ENCODE assay signal across 7 mouse cellular contexts in genomic region chr1:36596114-36596513, GRCm38 (mm10). TPM values are rescaled to one million over a fixed set of nuclear protein-coding genes. Genes with fewer than 3 reads are reported as not detected.
DNase-seq lines count a peak whose midpoint lies in the region; ATAC-seq and TF ChIP-seq lines count a peak whose summit lies in the region.

No protein-coding gene starts in this region.

- no peak for TF ChIP-seq POLR2A in ES-Bruce4 (IDR thresholded peaks at IDR 0.05; ENCODE audit: insufficient read depth, low read length)

- H3K4me2 ChIP-seq in forebrain, embryonic 13.5 days = no peak overlapping the region
- no peak overlapping the region for H3K4me2 ChIP-seq in kidney, embryonic 14.5 days (replicated peaks; ENCODE audit: low read depth, low read length)
- peak overlapping the region; percentile 5; the same call in 1 of the 2 replicates for H3K4me2 ChIP-seq in stomach, embryonic 15.5 days

- ATAC-seq in forebrain, embryonic 13.5 days = peak; percentile 77
- ATAC-seq in kidney, embryonic 14.5 days (ENCODE audit: low FRiP score, low TSS enrichment) = peak; percentile 80; the same call in 1 of the 2 replicates
- peak; percentile 78; the same call in 1 of the 2 replicates for ATAC-seq in stomach, embryonic 15.5 days (ENCODE audit: insufficient read depth, low FRiP score, low read depth)

- 0 out of 2 replicates have a peak overlapping the region, but pooled peaks have one; percentile 15 for H3K27ac ChIP-seq in ES-Bruce4 (ENCODE audit: insufficient read depth, low read length)
- H3K27ac ChIP-seq in forebrain, embryonic 13.5 days = no peak overlapping the region
- no peak overlapping the region for H3K27ac ChIP-seq in kidney, embryonic 14.5 days (ENCODE audit: low read depth, low read length)
- H3K27ac ChIP-seq in stomach, embryonic 15.5 days = peak overlapping the region; percentile 83

- WGBS in forebrain, embryonic 13.5 days = 5% methylated on average over 4 of the region's 4 CpGs
- 38% methylated on average over 4 of the region's 4 CpGs for WGBS in kidney, embryonic 14.5 days
- 45% methylated on average over 4 of the region's 4 CpGs for WGBS in stomach, embryonic 15.5 days

- no peak for TF ChIP-seq CTCF in ES-Bruce4 (IDR thresholded peaks at IDR 0.05; ENCODE audit: low read depth, low read length)

- no peaks in the 10 kb centered on the region for H3K36me3 ChIP-seq in ES-Bruce4 (ENCODE audit: control insufficient read depth, insufficient read depth, low read length, poor library complexity, severe bottlenecking)
- no peaks in the 10 kb centered on the region for H3K36me3 ChIP-seq in forebrain, embryonic 13.5 days (ENCODE audit: poor library complexity, severe bottlenecking)
- no peaks in the 10 kb centered on the region for H3K36me3 ChIP-seq in kidney, embryonic 14.5 days (ENCODE audit: control insufficient read depth, insufficient read depth, low read length)
- no peaks in the 10 kb centered on the region for H3K36me3 ChIP-seq in stomach, embryonic 15.5 days

- H3K4me3 ChIP-seq in ES-Bruce4 (ENCODE audit: low read depth, low read length) = no peak overlapping the region
- H3K4me3 ChIP-seq in forebrain, embryonic 13.5 days = no peak overlapping the region
- no peak overlapping the region for H3K4me3 ChIP-seq in kidney, embryonic 14.5 days (ENCODE audit: low read length)
- no peak overlapping the region for H3K4me3 ChIP-seq in stomach, embryonic 15.5 days (replicated peaks)

- DNase-seq in ZHBTc4 (ENCODE audit: low read depth, low spot score) = peak; percentile 23
- peak; percentile 89 for DNase-seq in lung, postnatal 10 days
- no peak for DNase-seq in yolk sac, embryonic 10.5 days (ENCODE audit: low spot score)

- H3K27me3 ChIP-seq in ES-Bruce4 (ENCODE audit: control insufficient read depth, insufficient read depth, low read length, poor library complexity, severe bottlenecking) = no peaks in the 10 kb centered on the region
- peaks cover 7% of the 10 kb centered on the region; the same call in 1 of the 2 replicates for H3K27me3 ChIP-seq in forebrain, embryonic 13.5 days
- no peaks in the 10 kb centered on the region for H3K27me3 ChIP-seq in kidney, embryonic 14.5 days (ENCODE audit: control insufficient read depth, insufficient read depth, low read length)
- no peaks in the 10 kb centered on the region for H3K27me3 ChIP-seq in stomach, embryonic 15.5 days (replicated peaks)

- H3K4me1 ChIP-seq in ES-Bruce4 (ENCODE audit: control insufficient read depth, insufficient read depth, low read length) = peaks cover 5% of the 10 kb centered on the region
- peaks cover 13% of the 10 kb centered on the region; the same call in 1 of the 2 replicates for H3K4me1 ChIP-seq in forebrain, embryonic 13.5 days
- H3K4me1 ChIP-seq in kidney, embryonic 14.5 days (ENCODE audit: control insufficient read depth, insufficient read depth, low read length) = peaks cover 19% of the 10 kb centered on the region
- H3K4me1 ChIP-seq in stomach, embryonic 15.5 days = peaks cover 17% of the 10 kb centered on the region

- TF ChIP-seq EP300 in ES-Bruce4 (IDR thresholded peaks at IDR 0.05; ENCODE audit: insufficient read depth, low read depth, low read length) = no peak

- H3K9ac ChIP-seq in ES-Bruce4 (ENCODE audit: low read depth, poor library complexity, severe bottlenecking) = no peak overlapping the region
- no peak overlapping the region for H3K9ac ChIP-seq in forebrain, embryonic 13.5 days
- 0 out of 2 replicates have a peak overlapping the region, but pooled peaks have one; percentile 7 for H3K9ac ChIP-seq in kidney, embryonic 14.5 days (ENCODE audit: low read depth, low read length)
- H3K9ac ChIP-seq in stomach, embryonic 15.5 days = no peak overlapping the region

- no peaks in the 10 kb centered on the region for H3K9me3 ChIP-seq in ES-Bruce4 (replicated peaks; ENCODE audit: control insufficient read depth, insufficient read depth, low read length, poor library complexity, severe bottlenecking)
- no peaks in the 10 kb centered on the region for H3K9me3 ChIP-seq in forebrain, embryonic 13.5 days (replicated peaks)
- H3K9me3 ChIP-seq in kidney, embryonic 14.5 days (ENCODE audit: control insufficient read depth, low read length) = no peaks in the 10 kb centered on the region
- no peaks in the 10 kb centered on the region for H3K9me3 ChIP-seq in stomach, embryonic 15.5 days

RNA-seq across cellular contexts. Expression of gene Sema4c, which starts 38.0 kb away (rescaled TPM):
- 6.5 and 11.2 TPM in 2 replicates for polyA plus RNA-seq in ES-Bruce4 (2011; ENCODE audit: insufficient read depth, insufficient read length, low read depth, missing spikeins)
- 27.3 and 30.7 TPM in 2 replicates for polyA plus RNA-seq in forebrain, embryonic 13.5 days (2015; fragmentation: Nextera tagmentation; extraction: Ambion mirVana)
- 4.8 and 6.0 TPM in 2 replicates for polyA plus RNA-seq in kidney, embryonic 14.5 days (2014; fragmentation: Nextera tagmentation; extraction: Ambion mirVana)
- polyA plus RNA-seq in stomach, embryonic 15.5 days (2015; fragmentation: Nextera tagmentation; extraction: Ambion mirVana) = 13.6 and 15.0 TPM in 2 replicates

RNA-seq across cellular contexts. Expression of gene Ankrd39, which starts 48.9 kb away (rescaled TPM):
- polyA plus RNA-seq in ES-Bruce4 (2011; ENCODE audit: insufficient read depth, insufficient read length, low read depth, missing spikeins) = 6.4 and 8.8 TPM in 2 replicates
- 16.9 and 18.0 TPM in 2 replicates for polyA plus RNA-seq in forebrain, embryonic 13.5 days (2015; fragmentation: Nextera tagmentation; extraction: Ambion mirVana)
- polyA plus RNA-seq in kidney, embryonic 14.5 days (2014; fragmentation: Nextera tagmentation; extraction: Ambion mirVana) = 22.4 and 22.7 TPM in 2 replicates
- 24.9 and 27.2 TPM in 2 replicates for polyA plus RNA-seq in stomach, embryonic 15.5 days (2015; fragmentation: Nextera tagmentation; extraction: Ambion mirVana)

RNA-seq across cellular contexts. Expression of gene Gm42417, which starts 56.9 kb away (rescaled TPM):
- polyA plus RNA-seq in ES-Bruce4 (2011; ENCODE audit: insufficient read depth, insufficient read length, low read depth, missing spikeins) = 1.2 TPM in 1 of 2 replicates, not detected in the other
- 0.30 and 0.44 TPM in 2 replicates for polyA plus RNA-seq in forebrain, embryonic 13.5 days (2015; fragmentation: Nextera tagmentation; extraction: Ambion mirVana)
- polyA plus RNA-seq in kidney, embryonic 14.5 days (2014; fragmentation: Nextera tagmentation; extraction: Ambion mirVana) = 0.26 TPM in 1 of 2 replicates, not detected in the other
- polyA plus RNA-seq in stomach, embryonic 15.5 days (2015; fragmentation: Nextera tagmentation; extraction: Ambion mirVana) = not detected in 2 replicates

RNA-seq across cellular contexts. Expression of gene Ankrd23, which starts 59.4 kb away (rescaled TPM):
- polyA plus RNA-seq in ES-Bruce4 (2011; ENCODE audit: insufficient read depth, insufficient read length, low read depth, missing spikeins) = 6.8 and 6.9 TPM in 2 replicates
- polyA plus RNA-seq in forebrain, embryonic 13.5 days (2015; fragmentation: Nextera tagmentation; extraction: Ambion mirVana) = 11.3 and 12.3 TPM in 2 replicates
- polyA plus RNA-seq in kidney, embryonic 14.5 days (2014; fragmentation: Nextera tagmentation; extraction: Ambion mirVana) = 10.5 and 14.6 TPM in 2 replicates
- polyA plus RNA-seq in stomach, embryonic 15.5 days (2015; fragmentation: Nextera tagmentation; extraction: Ambion mirVana) = 19.5 and 20.5 TPM in 2 replicates

Comparison
In these comparisons a context has a peak if more than half of its experiments do, and no peak if none do; other contexts are left out.
1. H3K27ac ChIP-seq: peak in ES-Bruce4 (single experiment) and stomach, embryonic 15.5 days (single experiment); none in forebrain, embryonic 13.5 days (single experiment) and kidney, embryonic 14.5 days (single experiment).
2. Peak in every context shown above with its lines, with median percentiles within 50 percentile points of each other: ATAC-seq.